16 mouse cellular contexts compared by ENCODE assay signal in genomic region chr15:36993435-36994178, GRCm38 (mm10). TPM values are rescaled to one million over a fixed set of nuclear protein-coding genes. Genes with fewer than 3 reads are reported as not detected.
A peak's percentile ranks its signal among the peaks of the same experiment; 100 is the strongest.
DNase-seq lines count a peak whose midpoint lies in the region; ATAC-seq and TF ChIP-seq lines count a peak whose summit lies in the region.
"Had no signal": no experiment of that assay in that cellular context is flagged by ENCODE, and none has a peak within 500 bp of the region (broad histone marks: within the 10 kb centered on the region; RNA-seq: fewer than 3 reads in every experiment).

No protein-coding gene starts in this region.

- H3K4me1 ChIP-seq in embryonic facial prominence, embryonic 13.5 days: 0 out of 2 replicates have a peak, but pooled peaks cover 7% of the 10 kb centered on the region
- peaks cover 4% of the 10 kb centered on the region; the same call in 1 of the 2 replicates for H3K4me1 ChIP-seq in embryonic facial prominence, embryonic 10.5 days
- peaks cover 28% of the 10 kb centered on the region for H3K4me1 ChIP-seq in midbrain, embryonic 10.5 days
- H3K4me1 ChIP-seq in midbrain, embryonic 13.5 days (replicated peaks): peaks cover 16% of the 10 kb centered on the region
- H3K4me1 ChIP-seq in lung, postnatal 0 days (ENCODE audit: insufficient read depth, low read depth, low read length): no peaks in the 10 kb centered on the region

- 0 out of 2 replicates have a peak overlapping the region, but pooled peaks have one; percentile 28 for H3K27ac ChIP-seq in embryonic facial prominence, embryonic 13.5 days
- no peak overlapping the region for H3K27ac ChIP-seq in embryonic facial prominence, embryonic 10.5 days (replicated peaks)
- peak overlapping the region; percentile 34; the same call in 1 of the 2 replicates for H3K27ac ChIP-seq in midbrain, embryonic 10.5 days (replicated peaks)
- H3K27ac ChIP-seq in midbrain, embryonic 13.5 days: no peak overlapping the region
- H3K27ac ChIP-seq in lung, postnatal 0 days (ENCODE audit: low read length): peak overlapping the region; percentile 20; the same call in 1 of the 2 replicates
- H3K27ac ChIP-seq: hindbrain, embryonic 13.5 days; liver, embryonic 12.5 days had no signal

- TF ChIP-seq EP300 in lung, postnatal 0 days (IDR thresholded peaks at IDR 0.05): peak; percentile 61; the same call in 1 of the 2 replicates

- H3K9ac ChIP-seq in embryonic facial prominence, embryonic 13.5 days: no peak overlapping the region
- H3K9ac ChIP-seq in midbrain, embryonic 13.5 days (replicated peaks): no peak overlapping the region
- H3K9ac ChIP-seq in lung, postnatal 0 days (replicated peaks; ENCODE audit: low read depth): no peak overlapping the region
- H3K9ac ChIP-seq: heart, embryonic 12.5 days; hindbrain, embryonic 13.5 days; liver, embryonic 12.5 days had no signal

- H3K36me3 ChIP-seq in embryonic facial prominence, embryonic 13.5 days: peaks cover 19% of the 10 kb centered on the region
- H3K36me3 ChIP-seq in embryonic facial prominence, embryonic 10.5 days (replicated peaks): peaks cover 35% of the 10 kb centered on the region
- peaks cover 29% of the 10 kb centered on the region for H3K36me3 ChIP-seq in midbrain, embryonic 10.5 days
- H3K36me3 ChIP-seq in midbrain, embryonic 13.5 days: peaks cover 19% of the 10 kb centered on the region
- H3K36me3 ChIP-seq in lung, postnatal 0 days (ENCODE audit: insufficient read depth, low read length): peaks cover 12% of the 10 kb centered on the region

- no peak for DNase-seq in embryonic facial prominence, embryonic 10.5 days (ENCODE audit: low spot score)
- DNase-seq in midbrain, embryonic 10.5 days (ENCODE audit: low spot score): no peak
- DNase-seq in lung, postnatal 0 days (ENCODE audit: low spot score): peak; percentile 81
- peak; percentile 82 for DNase-seq in retina, postnatal 1 day
- DNase-seq in testis, postnatal 10 days (ENCODE audit: low spot score): no peak
- no peak for DNase-seq in left cerebral cortex, adult 9 months (ENCODE audit: low spot score in 2 of 2)
- DNase-seq: adrenal gland, postnatal 10 days; cerebellum, postnatal 25 days; gastrocnemius, postnatal 14 days; right cerebral cortex, postnatal 25 days had no signal

- H3K9me3 ChIP-seq in embryonic facial prominence, embryonic 13.5 days: peaks cover 6% of the 10 kb centered on the region
- H3K9me3 ChIP-seq in embryonic facial prominence, embryonic 10.5 days: peaks cover 9% of the 10 kb centered on the region
- H3K9me3 ChIP-seq in midbrain, embryonic 10.5 days (replicated peaks): peaks cover 11% of the 10 kb centered on the region
- no peaks in the 10 kb centered on the region for H3K9me3 ChIP-seq in midbrain, embryonic 13.5 days
- peaks cover 4% of the 10 kb centered on the region; the same call in 1 of the 2 replicates for H3K9me3 ChIP-seq in lung, postnatal 0 days (ENCODE audit: low read length)

- H3K4me2 ChIP-seq in embryonic facial prominence, embryonic 13.5 days: no peak overlapping the region
- no peak overlapping the region for H3K4me2 ChIP-seq in midbrain, embryonic 13.5 days (replicated peaks)
- H3K4me2 ChIP-seq in lung, postnatal 0 days (replicated peaks; ENCODE audit: low read depth, low read length): no peak overlapping the region
- H3K4me2 ChIP-seq: heart, embryonic 12.5 days; hindbrain, embryonic 13.5 days; liver, embryonic 12.5 days had no signal

- H3K4me3 ChIP-seq in embryonic facial prominence, embryonic 13.5 days: no peak overlapping the region
- no peak overlapping the region for H3K4me3 ChIP-seq in embryonic facial prominence, embryonic 10.5 days
- no peak overlapping the region for H3K4me3 ChIP-seq in midbrain, embryonic 10.5 days
- no peak overlapping the region for H3K4me3 ChIP-seq in midbrain, embryonic 13.5 days (replicated peaks)
- no peak overlapping the region for H3K4me3 ChIP-seq in lung, postnatal 0 days (ENCODE audit: low read depth, low read length)
- H3K4me3 ChIP-seq: erythroblast, embryonic 14.5 days; heart, embryonic 12.5 days; hindbrain, embryonic 13.5 days; liver, embryonic 12.5 days had no signal

- TF ChIP-seq CTCF in lung, postnatal 0 days (IDR thresholded peaks at IDR 0.05): no peak

- H3K27me3 ChIP-seq in embryonic facial prominence, embryonic 13.5 days: no peaks in the 10 kb centered on the region
- no peaks in the 10 kb centered on the region for H3K27me3 ChIP-seq in embryonic facial prominence, embryonic 10.5 days (replicated peaks; ENCODE audit: low read depth, poor library complexity, severe bottlenecking)
- H3K27me3 ChIP-seq in midbrain, embryonic 10.5 days (ENCODE audit: low read depth, poor library complexity, severe bottlenecking): no peaks in the 10 kb centered on the region
- H3K27me3 ChIP-seq in midbrain, embryonic 13.5 days: no peaks in the 10 kb centered on the region
- H3K27me3 ChIP-seq in lung, postnatal 0 days (replicated peaks; ENCODE audit: insufficient read depth, low read length): no peaks in the 10 kb centered on the region
- H3K27me3 ChIP-seq: heart, embryonic 12.5 days; hindbrain, embryonic 13.5 days; liver, embryonic 12.5 days had no signal

- ATAC-seq in embryonic facial prominence, embryonic 13.5 days (ENCODE audit: insufficient number of reproducible peaks, insufficient read depth, low FRiP score, low TSS enrichment, low read depth): no peak
- no peak for ATAC-seq in midbrain, embryonic 13.5 days
- ATAC-seq in lung, postnatal 0 days: peak; percentile 95
- ATAC-seq: liver, embryonic 12.5 days had no signal

- 75% methylated on average over 8 of the region's 8 CpGs for WGBS in embryonic facial prominence, embryonic 13.5 days
- WGBS in embryonic facial prominence, embryonic 10.5 days: 82% methylated on average over 8 of the region's 8 CpGs
- WGBS in midbrain, embryonic 10.5 days: 77% methylated on average over 8 of the region's 8 CpGs
- 57% methylated on average over 8 of the region's 8 CpGs for WGBS in midbrain, embryonic 13.5 days
- 55% methylated on average over 8 of the region's 8 CpGs for WGBS in lung, postnatal 0 days

RNA-seq across cellular contexts. Expression of gene Zfp706, which starts 14.0 kb away (rescaled TPM):
- 439 and 449 TPM in 2 replicates for polyA plus RNA-seq in embryonic facial prominence, embryonic 13.5 days (2015; fragmentation: Nextera tagmentation; extraction: Ambion mirVana)
- 494 and 511 TPM in 2 replicates for polyA plus RNA-seq in embryonic facial prominence, embryonic 10.5 days (2016; fragmentation: Nextera tagmentation; extraction: Ambion mirVana)
- polyA plus RNA-seq in midbrain, embryonic 10.5 days (2016; fragmentation: Nextera tagmentation; extraction: Ambion mirVana): 479 and 502 TPM in 2 replicates
- 437 and 479 TPM in 2 replicates for polyA plus RNA-seq in midbrain, embryonic 13.5 days (2015; fragmentation: Nextera tagmentation; extraction: Ambion mirVana)
- 428 and 445 TPM in 2 replicates for polyA plus RNA-seq in lung, postnatal 0 days (2015; fragmentation: Nextera tagmentation; extraction: Ambion mirVana)

Comparison
In these comparisons a context has a peak if more than half of its experiments do, and no peak if none do; other contexts are left out.
1. H3K27ac ChIP-seq: peak in embryonic facial prominence, embryonic 13.5 days (single experiment), midbrain, embryonic 10.5 days (single experiment) and lung, postnatal 0 days (single experiment); none in embryonic facial prominence, embryonic 10.5 days (single experiment) and midbrain, embryonic 13.5 days (single experiment).
2. DNase-seq: peak in lung, postnatal 0 days (single experiment) and retina, postnatal 1 day (single experiment); none in embryonic facial prominence, embryonic 10.5 days (single experiment), midbrain, embryonic 10.5 days (single experiment), testis, postnatal 10 days (single experiment) and left cerebral cortex, adult 9 months (0 of 2).